10 mouse cellular contexts compared by ENCODE assay signal in the genomic region with DNA sequence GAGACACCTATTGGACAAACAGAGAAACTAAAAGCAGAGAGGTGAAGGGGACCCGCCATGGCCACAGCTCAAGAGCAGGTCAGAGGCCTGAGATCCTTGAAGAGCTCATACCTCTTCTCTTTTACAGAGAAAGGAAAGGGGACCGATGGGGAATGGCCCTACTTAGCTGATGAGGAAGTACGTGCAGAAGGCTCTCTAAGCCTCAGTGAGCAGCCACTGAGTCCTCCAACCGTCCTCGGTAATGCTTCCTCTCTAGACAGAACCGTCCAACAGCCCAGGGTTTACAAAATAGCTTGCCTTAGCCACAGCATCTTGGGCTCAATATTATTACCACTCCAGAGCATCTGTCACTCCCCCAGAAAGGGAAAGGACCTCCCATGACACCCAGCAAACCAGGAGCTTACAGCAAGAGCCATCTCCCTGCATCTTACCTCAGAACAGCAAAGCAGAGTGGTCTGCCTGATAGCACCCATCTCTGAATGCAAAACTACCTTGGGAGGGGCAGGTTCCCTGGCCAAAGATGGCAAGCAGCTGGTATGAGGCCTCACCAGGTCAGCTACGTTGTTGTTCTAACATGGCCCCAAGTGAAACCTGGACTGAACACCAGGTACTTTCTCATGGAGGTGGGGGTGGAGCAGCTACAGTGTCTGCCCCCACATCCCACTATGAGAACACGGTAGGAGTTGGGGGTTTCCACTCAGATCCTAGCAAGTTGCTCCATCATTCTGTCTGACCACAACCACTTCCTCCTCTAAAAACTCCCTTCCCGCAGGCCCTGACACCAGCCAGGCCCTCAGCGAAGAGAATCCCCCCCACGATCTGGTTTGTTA. TPM values are rescaled to one million over a fixed set of nuclear protein-coding genes. Genes with fewer than 3 reads are reported as not detected.
DNase-seq lines count a peak whose midpoint lies in the region; ATAC-seq lines count a peak whose summit lies in the region.
"Had no signal": no experiment of that assay in that cellular context is flagged by ENCODE, and none has a peak within 500 bp of the region (broad histone marks: within the 10 kb centered on the region; RNA-seq: fewer than 3 reads in every experiment).

No protein-coding gene starts in this region.

- intact Hi-C loops in heart, postnatal 14 days (cut with DNase I) = no loop called here

- WGBS in heart, embryonic 10.5 days = 63% methylated on average over 11 of the region's 11 CpGs

- DNase-seq in heart, embryonic 10.5 days (ENCODE audit: low spot score) = no peak
- DNase-seq in heart, postnatal 14 days = no peak
- DNase-seq in CD4-positive helper T cell, adult 2 months (ENCODE audit: low read depth, low spot score) = peak; percentile 91
- no peak for DNase-seq in embryo, embryonic 11 days
- no peak for DNase-seq in urinary bladder, adult 18-20 months (ENCODE audit: low spot score in 2 of 2)
- DNase-seq in left cerebral cortex, adult 18-20 months (ENCODE audit: low spot score in 2 of 2) = no peak

- 0 out of 2 replicates have a peak overlapping the region, but pooled peaks have one; percentile 46 for H3K4me3 ChIP-seq in heart, embryonic 10.5 days
- H3K4me3 ChIP-seq: embryonic facial prominence, embryonic 12.5 days had no signal

- peak overlapping the region; percentile 65 for H3K27ac ChIP-seq in heart, embryonic 10.5 days

- H3K9me3 ChIP-seq in heart, embryonic 10.5 days = no peaks in the 10 kb centered on the region
- H3K9me3 ChIP-seq: embryonic facial prominence, embryonic 12.5 days had no signal

- H3K27me3 ChIP-seq in heart, embryonic 10.5 days (ENCODE audit: insufficient read depth, poor library complexity, severe bottlenecking) = 0 out of 2 replicates have a peak, but pooled peaks cover 6% of the 10 kb centered on the region
- H3K27me3 ChIP-seq: embryonic facial prominence, embryonic 12.5 days; Patski had no signal

- no peaks in the 10 kb centered on the region for H3K36me3 ChIP-seq in heart, embryonic 10.5 days
- H3K36me3 ChIP-seq: embryonic facial prominence, embryonic 12.5 days had no signal

- ATAC-seq in inflammation-experienced regulatory T-cells, adult 6 months = peak; percentile 69
- peak; percentile 51 for ATAC-seq in neutrophil, adult 5-6 weeks (ENCODE audit: extremely low read depth, insufficient number of reproducible peaks, low FRiP score, poor library complexity, severe bottlenecking)

- H3K4me1 ChIP-seq in heart, embryonic 10.5 days = peaks cover 31% of the 10 kb centered on the region

RNA-seq across cellular contexts. Expression of a gene that starts 25.7 kb away (rescaled TPM):
- polyA plus RNA-seq in heart, embryonic 10.5 days (2016; fragmentation: Nextera tagmentation; extraction: Ambion mirVana) = 5.3 and 6.8 TPM in 2 replicates
- total RNA-seq in heart, postnatal 14 days (2021) = 10 to 100 TPM; 19.5 to 19.6 TPM
- polyA plus RNA-seq in inflammation-experienced regulatory T-cells, adult 6 months (2017; shearing (Covaris generic)) = 10 to 100 TPM; 17.5 to 20.2 (median 18.3) TPM
- total RNA-seq in neutrophil, adult 5-6 weeks (2017) = 196 and 238 TPM in 2 replicates
- 10 to 100 TPM; 54.7 to 59.3 TPM for total RNA-seq in left cerebral cortex, adult 18-20 months (2021)

RNA-seq across cellular contexts. Expression of a gene that starts 40.6 kb away (rescaled TPM):
- polyA plus RNA-seq in heart, embryonic 10.5 days (2016; fragmentation: Nextera tagmentation; extraction: Ambion mirVana) = 189 and 215 TPM in 2 replicates
- total RNA-seq in heart, postnatal 14 days (2021) = 10 to 100 TPM; 66.0 to 66.7 TPM
- 100 to 1,000 TPM in 1 of 3 experiments, 10 to 100 TPM in 2; 70.4 to 117 (median 80.5) TPM for polyA plus RNA-seq in inflammation-experienced regulatory T-cells, adult 6 months (2017; shearing (Covaris generic))
- total RNA-seq in neutrophil, adult 5-6 weeks (2017) = 36.3 and 40.5 TPM in 2 replicates
- total RNA-seq in left cerebral cortex, adult 18-20 months (2021) = 10 to 100 TPM; 24.3 to 27.2 TPM
